Mouse (Mus musculus) gastrocnemius, adult 2 months (tissue): ENCODE measurements around the gene Zfp28. TPM values are rescaled to one million over a fixed set of nuclear protein-coding genes. Genes with fewer than 3 reads are reported as not detected.

Source experiments
- DNase-seq: peaks from one replicate; pipeline ENCODE4 v3.0.0; 2022
- H3K27ac ChIP-seq: fragments of 200-600 bp; 2 replicates; pipeline ENCODE4 v1.8.1; 2022; ENCODE audit warnings: mild to moderate bottlenecking
- H3K4me3 ChIP-seq: fragments of 200-600 bp; 2 replicates; pipeline ENCODE4 v1.8.1; 2022; ENCODE audit warnings: mild to moderate bottlenecking, moderate library complexity
- CTCF ChIP-seq: fragments of 200-600 bp; IDR thresholded peaks from 2 replicates; pipeline ENCODE4 v1.8.1; 2022; ENCODE audit warnings: antibody characterized with exemption, mild to moderate bottlenecking, moderate library complexity
- intact Hi-C: fragments of 180-260 bp; cut with DNase I; formaldehyde crosslinking; loops from one replicate; pipeline ENCODE4 v1.15.1; 2025
- long read RNA-seq, 2 experiments: library from polyadenylated mRNA; stranded (forward); transcript quantifications; one replicate each; pipeline ENCODE4 v2.0.0; 2021
- total RNA-seq, 2 experiments: library from RNA; stranded (reverse); gene quantifications; 2 replicates each; pipeline ENCODE4 v1.2.3; 2021

The Zfp28 gene
- total RNA-seq = 1 to 10 TPM in 1 of 2 experiments, under 1 TPM in 1; 0.75 to 1.2 TPM
- long read RNA-seq, experiment 1, full-length matches to known transcripts = 1 of 2 reads
- long read RNA-seq, experiment 1, partial matches to known transcripts = 0 of 2 reads
- long read RNA-seq, experiment 1, other reads (novel, unspliced or antisense) = 1 of 2 reads
- long read RNA-seq, experiment 2, full-length matches to known transcripts = 1 of 3 reads
- long read RNA-seq, experiment 2, partial matches to known transcripts = 1 of 3 reads
- long read RNA-seq, experiment 2, other reads (novel, unspliced or antisense) = 1 of 3 reads

DNA sequence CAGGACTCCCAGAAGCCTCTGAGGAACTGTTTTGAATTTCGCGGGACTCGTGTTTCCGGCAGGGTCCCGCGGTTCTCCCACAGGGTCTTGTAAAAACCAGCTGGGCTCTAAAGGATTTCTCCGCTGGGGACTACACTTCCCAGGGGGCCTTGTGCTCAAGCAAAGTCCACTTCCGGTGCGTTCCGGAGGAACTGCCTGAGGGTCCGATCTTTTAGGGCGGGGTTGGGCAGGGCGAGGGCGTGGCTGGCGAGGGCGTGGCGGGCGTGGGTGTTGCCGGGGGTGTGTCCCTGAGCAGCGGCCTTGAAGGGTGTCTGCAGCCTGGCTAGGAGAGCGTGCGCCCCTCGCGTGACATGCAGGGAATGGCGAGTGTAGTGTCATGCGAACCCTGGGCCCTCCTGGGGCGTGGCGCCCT is at the start of gene Zfp28:
Zfp28 (plus strand) TSS at position 252 of the 412 bp plus-strand sequence.
- TF ChIP-seq CTCF = 0 out of 2 replicates have a peak, but pooled peaks have one; percentile 10
- H3K27ac ChIP-seq = peak within 1 kb of the TSS; percentile 67
- intact Hi-C loops = loop anchor here (2.0 kb wide), 2 partner anchors 16 to 20 kb away; partner anchors contain the start of genes Smim17 and Zfp78

DNA sequence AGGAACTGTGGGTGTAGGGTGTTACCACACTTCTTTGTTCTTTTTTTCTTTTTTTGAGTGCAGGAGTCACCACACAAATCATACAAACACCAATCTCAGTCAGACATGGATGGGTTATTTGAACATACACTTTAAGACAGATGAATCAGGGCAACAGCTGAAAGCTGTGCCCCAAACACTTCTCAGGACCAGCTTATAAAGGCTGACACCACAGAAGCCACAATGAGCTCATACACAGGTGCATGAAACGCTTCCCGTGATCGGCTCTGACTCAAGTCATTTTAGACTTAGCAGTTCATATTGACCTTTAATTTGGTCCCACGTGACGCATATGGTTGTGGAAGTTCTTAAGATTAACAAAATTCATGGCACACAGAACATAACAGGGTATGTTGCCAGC is 43.2 kb upstream of the Zfp28 start:
- DNase-seq = no peak
- intact Hi-C loops = no loop called here
- no peak overlapping the region for H3K27ac ChIP-seq
- no peak for TF ChIP-seq CTCF
- no peak overlapping the region for H3K4me3 ChIP-seq

More for the DNA sequence above, at the start of gene Zfp28:
- peak within 1 kb of the TSS; percentile 79 for H3K4me3 ChIP-seq
- DNase-seq = peak; percentile 96

DNA sequence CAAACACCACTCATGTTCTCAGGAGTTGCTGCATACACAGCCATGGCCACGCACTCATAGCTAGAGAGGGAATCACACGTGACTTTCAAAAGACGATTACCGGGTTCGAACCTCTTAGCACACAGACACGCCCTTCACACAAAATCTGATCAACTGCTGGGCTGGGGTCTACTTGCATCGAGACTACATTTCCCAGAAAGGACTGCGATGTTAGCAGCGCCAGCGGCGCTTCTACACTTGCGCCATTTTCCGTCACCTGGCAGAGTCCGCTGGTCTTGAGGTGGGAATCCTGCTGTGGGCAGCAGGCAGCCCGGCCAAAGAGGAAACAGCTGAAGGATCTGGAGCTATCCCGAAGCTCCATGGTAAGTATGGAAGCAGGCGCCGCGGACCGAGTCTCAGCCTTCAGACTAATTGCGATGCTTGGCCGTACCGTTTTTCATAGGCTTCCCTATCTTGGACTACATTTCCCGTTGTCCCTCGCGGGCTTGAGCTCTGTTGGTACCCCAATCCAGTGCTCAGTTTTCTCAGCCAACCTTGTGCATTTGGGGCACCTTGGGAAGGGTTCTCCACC is 39.5 kb upstream of the Zfp28 start, which contains the start of gene Gm3854:
Gm3854 (plus strand) TSS at position 259 of the 571 bp plus-strand sequence.
- DNase-seq = peak; percentile 56
- no peak for TF ChIP-seq CTCF
- Histone ChIP-seq H3K4me3 (peak within 1 kb of the TSS; percentile 80), H3K27ac (peak within 1 kb of the TSS; percentile 83)
- intact Hi-C loops = no loop called here

DNA sequence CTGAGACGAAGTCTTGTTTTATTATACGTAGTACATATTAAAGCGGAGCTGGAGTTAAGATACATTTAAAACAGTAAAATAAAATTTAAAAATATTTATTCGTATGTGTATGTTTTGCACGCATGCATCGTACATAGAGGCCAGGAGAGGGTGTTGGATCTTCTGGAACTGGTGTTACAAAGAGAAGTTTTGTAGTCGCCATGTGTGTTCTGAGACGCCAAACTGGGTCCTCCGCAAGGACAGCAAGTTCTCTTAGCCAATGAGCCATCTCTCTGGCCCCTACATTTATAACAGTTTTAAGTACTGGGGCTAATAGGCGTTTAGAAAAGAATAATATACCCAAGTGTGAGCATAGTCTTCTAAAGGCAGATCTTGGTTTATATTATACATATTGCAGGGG is 39.0 kb upstream of the Zfp28 start:
- no peak for TF ChIP-seq CTCF
- peak overlapping the region; percentile 80 for H3K4me3 ChIP-seq
- no peak for DNase-seq
- peak overlapping the region; percentile 83; the same call in 1 of the 2 replicates for H3K27ac ChIP-seq
- intact Hi-C loops = no loop called here

DNA sequence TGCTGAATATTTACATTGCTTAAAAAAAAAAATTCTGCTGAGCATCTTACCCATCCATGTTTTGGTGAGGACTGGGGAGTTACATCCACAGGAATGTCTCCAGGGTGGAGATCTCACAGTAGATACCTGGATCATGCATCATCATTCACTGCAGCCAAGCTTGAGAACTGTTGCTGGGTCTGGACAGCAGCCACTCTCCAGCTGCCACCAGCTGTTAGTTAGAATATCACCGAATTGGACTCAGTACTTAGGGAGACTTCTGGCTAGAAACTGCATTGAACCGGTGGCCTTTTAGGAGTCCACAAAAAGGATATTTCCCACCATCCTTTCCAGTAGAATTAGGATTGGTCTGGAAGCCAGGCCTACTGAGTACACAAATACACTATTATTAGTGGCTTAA is 25.0 kb upstream of the Zfp28 start:
- DNase-seq = no peak
- Histone ChIP-seq H3K27ac (no peak overlapping the region), H3K4me3 (no peak overlapping the region)
- no peak for TF ChIP-seq CTCF
- intact Hi-C loops = loop anchor here (5.0 kb wide), 1 partner anchor 579 kb away; no protein-coding TSS in a partner anchor

DNA sequence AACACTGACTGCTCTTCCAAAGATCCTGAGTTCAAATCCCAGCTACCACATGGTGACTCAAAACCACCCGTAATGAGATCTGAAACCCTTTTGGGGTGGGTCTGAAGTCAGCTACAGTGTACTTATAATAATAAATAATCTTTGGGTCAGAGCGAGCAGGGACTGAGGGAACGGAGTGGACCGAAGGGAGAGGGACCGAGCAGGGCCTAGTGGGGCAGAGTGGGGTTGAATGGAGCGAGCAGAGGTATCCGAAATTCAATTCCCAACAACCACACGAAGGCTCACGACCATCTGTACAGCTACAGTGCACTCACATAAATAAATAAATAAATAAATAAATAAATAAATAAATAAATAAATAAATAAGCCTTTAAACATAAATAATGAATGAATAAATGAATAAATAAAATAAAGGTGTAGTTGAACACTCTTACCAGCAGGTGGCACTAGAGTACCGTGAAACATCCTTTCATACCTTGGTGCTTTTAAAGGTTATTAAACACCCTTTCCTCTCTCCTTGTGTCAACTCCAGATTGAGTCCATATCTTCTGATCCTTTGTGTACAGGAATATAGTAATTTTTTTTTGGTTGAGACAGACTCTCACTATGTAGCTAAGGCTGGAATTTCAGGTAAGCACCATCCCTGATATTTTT is 24.0 kb upstream of the Zfp28 start:
- no peak for DNase-seq
- peak; percentile 72 for TF ChIP-seq CTCF
- intact Hi-C loops = loop anchor here (1.0 to 5.0 kb wide), 2 partner anchors 71 to 578 kb away; no protein-coding TSS in a partner anchor
- Histone ChIP-seq H3K4me3 (no peak overlapping the region), H3K27ac (no peak overlapping the region)

DNA sequence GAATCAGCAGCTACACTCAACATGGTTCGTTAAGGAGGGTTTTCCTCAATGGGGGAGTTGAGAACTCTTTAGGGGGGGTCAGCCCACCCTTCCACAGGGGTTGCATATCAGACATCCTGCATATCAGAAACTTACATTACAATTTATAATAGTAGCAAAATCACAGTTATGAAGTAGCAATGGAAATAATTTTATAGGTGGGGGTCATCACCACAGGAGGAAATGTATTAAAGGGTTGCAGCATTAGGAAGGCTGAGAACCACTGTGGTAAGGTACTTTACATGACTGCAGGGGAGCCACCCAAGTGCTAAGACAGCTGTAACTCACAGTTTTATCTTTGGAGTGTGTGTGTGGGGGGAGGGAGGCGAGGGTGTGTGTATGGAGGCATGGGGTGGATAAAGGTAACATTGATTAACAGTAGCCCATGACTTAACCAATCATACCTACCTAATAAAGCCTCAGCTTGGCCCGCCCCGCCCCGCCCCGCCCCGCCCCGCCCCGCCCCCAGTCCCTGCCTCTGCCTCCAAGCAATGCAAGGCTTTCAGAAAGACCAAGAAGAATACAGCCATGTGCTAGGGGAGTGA is 22.5 kb upstream of the Zfp28 start:
- H3K27ac ChIP-seq = no peak overlapping the region
- intact Hi-C loops = loop anchor here (5.0 to 10.0 kb wide), 5 partner anchors 52 to 557 kb away; partner anchors contain the start of genes Gm20715, Zfp667 and Zim1
- no peak for TF ChIP-seq CTCF
- no peak for DNase-seq
- no peak overlapping the region for H3K4me3 ChIP-seq

DNA sequence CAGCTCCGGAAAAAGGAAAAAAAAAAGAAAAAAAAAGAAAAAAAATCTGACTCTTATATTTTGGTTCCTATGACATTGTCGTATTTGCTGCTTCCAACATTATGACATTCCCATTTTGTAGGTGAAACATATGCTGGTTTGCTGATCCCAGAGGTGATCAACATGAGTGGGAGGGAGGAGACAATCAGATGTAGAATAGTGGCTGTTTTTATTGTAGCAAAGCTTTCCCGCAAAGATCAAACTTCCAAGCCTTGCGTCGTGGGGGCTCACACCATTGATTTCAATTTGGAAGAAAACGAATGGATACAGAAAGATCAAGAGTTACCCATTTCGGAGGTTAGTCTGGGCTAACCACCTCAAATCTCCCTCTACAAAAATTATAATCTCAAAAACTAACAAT is 21.3 kb upstream of the Zfp28 start:
- TF ChIP-seq CTCF = no peak
- Histone ChIP-seq H3K27ac (peak overlapping the region; percentile 80), H3K4me3 (peak overlapping the region; percentile 81)
- DNase-seq = no peak
- intact Hi-C loops = loop anchor here (2.0 to 10.0 kb wide), 6 partner anchors 21 to 556 kb away; partner anchors contain the start of genes Gm20715, Zfp28, Zfp667 and Zim1

DNA sequence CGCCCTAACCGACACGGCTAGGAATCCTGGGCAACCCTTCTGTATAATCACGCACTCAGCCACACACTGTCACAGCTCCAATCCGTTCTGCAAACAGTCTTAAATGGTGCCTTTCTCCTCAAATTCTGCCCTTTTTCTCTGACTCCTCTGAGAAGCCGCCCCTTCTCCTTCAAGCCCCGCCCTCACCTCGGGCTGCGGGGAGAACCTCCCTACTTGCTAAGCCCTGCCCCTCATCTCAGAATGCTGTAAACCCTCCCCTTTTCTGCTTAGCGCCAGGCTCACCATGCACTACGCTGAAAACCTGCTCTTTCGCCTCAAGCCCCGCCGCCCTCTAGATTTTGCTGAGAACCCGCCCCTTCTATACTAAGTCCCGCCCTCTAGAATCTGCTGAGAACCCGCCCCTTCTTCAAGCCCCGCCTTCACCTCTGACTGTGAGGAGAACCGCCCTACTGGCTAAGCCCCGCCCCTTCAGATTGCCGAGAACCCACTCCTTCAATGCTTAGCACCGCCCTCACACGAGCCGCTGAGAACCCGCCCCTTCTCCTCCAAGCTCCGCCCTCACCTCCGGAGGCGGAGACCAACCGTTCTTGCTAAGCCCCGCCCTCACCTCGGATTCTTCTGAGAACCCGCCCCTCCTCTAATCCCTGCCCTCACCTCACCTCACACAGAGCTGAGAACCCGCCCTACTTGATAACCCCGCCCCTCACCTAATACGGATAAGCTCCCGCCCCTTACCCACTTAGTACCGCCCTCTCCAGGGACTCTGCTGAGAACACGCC is 20.6 kb upstream of the Zfp28 start:
- no peak for TF ChIP-seq CTCF
- intact Hi-C loops = loop anchor here (2.0 to 10.0 kb wide), 6 partner anchors 20 to 555 kb away; partner anchors contain the start of genes Gm20715, Zfp28, Zfp667 and Zim1
- peak overlapping the region; percentile 81 for H3K4me3 ChIP-seq
- H3K27ac ChIP-seq = peak overlapping the region; percentile 92
- DNase-seq = peak; percentile 98

DNA sequence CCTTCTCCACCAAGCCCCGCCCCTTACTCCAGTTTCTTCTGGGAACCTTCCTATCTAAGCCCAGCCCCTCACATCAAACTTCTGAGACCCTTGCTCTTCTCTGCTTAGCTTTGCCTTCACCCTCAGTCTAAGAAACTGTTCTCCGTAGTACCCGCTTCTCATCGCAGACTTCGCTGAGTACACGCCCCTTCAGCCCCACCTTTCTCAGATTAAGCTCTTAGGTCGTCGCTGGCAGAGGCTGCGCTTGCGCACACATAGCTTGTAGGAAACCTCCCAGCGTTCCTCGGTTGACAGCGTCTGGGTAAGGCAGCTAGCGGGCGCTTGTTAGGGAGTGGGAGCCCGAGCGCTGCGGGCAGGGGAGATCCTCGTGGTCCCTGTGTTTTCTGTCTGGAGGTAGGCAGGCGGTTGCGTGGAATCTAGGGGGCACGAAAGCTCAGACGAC is 20.0 kb upstream of the Zfp28 start, which contains the start of gene Zfp78:
Zfp78 (plus strand) TSS at position 234 of the 442 bp plus-strand sequence.
- TF ChIP-seq CTCF = peak; percentile 22; the same call in 1 of the 2 replicates
- Histone ChIP-seq H3K4me3 (peak within 1 kb of the TSS; percentile 81), H3K27ac (peak within 1 kb of the TSS; percentile 92)
- DNase-seq = peak; percentile 88
- intact Hi-C loops = loop anchor here (2.0 to 10.0 kb wide), 6 partner anchors 20 to 554 kb away; partner anchors contain the start of genes Gm20715, Zfp28, Zfp667 and Zim1

DNA sequence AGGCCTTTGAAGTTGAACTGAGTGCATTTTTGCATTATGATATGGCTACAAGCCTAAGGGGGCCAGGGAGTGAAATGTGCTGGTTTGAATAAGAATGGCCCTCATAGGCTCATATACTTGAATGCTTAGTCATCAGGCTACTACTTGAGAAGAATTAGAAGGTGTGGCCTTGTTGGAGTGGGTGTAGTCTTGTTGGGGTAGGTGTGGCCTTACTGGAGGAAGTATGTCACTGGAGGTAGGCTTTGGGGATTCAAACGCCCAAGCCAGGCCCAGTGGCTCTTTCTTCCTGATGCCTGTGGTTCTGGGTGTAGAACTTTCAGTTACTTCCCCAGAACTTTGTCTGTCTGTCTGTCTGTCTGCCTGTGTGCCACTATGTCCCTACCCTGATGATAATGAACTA is 18.3 kb upstream of the Zfp28 start:
- TF ChIP-seq CTCF = no peak
- intact Hi-C loops = loop anchor here (5.0 to 10.0 kb wide), 5 partner anchors 48 to 553 kb away; partner anchors contain the start of genes Gm20715, Zfp667 and Zim1
- H3K27ac ChIP-seq = no peak overlapping the region
- DNase-seq = no peak
- no peak overlapping the region for H3K4me3 ChIP-seq
